Mouse (Mus musculus) brain, embryonic 14.5 days (tissue): ENCODE measurements around the gene Ltbp3.

Source experiments
- CTCF ChIP-seq: fragments of 200-500 bp; IDR thresholded peaks from 2 replicates; pipeline ENCODE4 v1.5.1; 2012; ENCODE audit warnings: inconsistent platforms, mild to moderate bottlenecking, moderate library complexity, borderline replicate concordance; ENCODE audit not compliant: insufficient read depth, insufficient read length; ENCODE audit errors: extremely low read depth
- POLR2A ChIP-seq: fragments of 200-500 bp; IDR thresholded peaks from 2 replicates; pipeline ENCODE4 v1.6.1; 2012; ENCODE audit warnings: mild to moderate bottlenecking, inconsistent platforms, borderline replicate concordance; ENCODE audit not compliant: poor library complexity, insufficient read depth, insufficient read length, severe bottlenecking; ENCODE audit errors: extremely low read depth

GRCm38 (mm10) chr19:5787128-5787635, 46.5 kb downstream of the Ltbp3 start:
- TF ChIP-seq CTCF (peak; percentile 79; the same call in 1 of the 2 replicates), POLR2A (no peak)
